Mouse (Mus musculus) c-Kit-negative CD71-positive TER-119-positive erythroid progenitor cells, embryonic 14.5 days (primary cell): ENCODE data around the gene Polr2f.
A peak's percentile ranks its signal among the peaks of the same experiment; 100 is the strongest.

Experiments used
- DNase-seq: peaks from one replicate; pipeline ENCODE4 v3.0.0-alpha.2; 2013; ENCODE audit warnings: low read depth, low spot score

Polr2f gene

GRCm38 (mm10) chr15:79140866-79141565 lies at the start of gene Polr2f, which contains the start of gene 1700088E04Rik:
Gene Polr2f, plus strand, starts transcription at chr15:79141009.
Gene 1700088E04Rik, minus strand, starts transcription at chr15:79141253.
- peak; percentile 94 for DNase-seq

DNA sequence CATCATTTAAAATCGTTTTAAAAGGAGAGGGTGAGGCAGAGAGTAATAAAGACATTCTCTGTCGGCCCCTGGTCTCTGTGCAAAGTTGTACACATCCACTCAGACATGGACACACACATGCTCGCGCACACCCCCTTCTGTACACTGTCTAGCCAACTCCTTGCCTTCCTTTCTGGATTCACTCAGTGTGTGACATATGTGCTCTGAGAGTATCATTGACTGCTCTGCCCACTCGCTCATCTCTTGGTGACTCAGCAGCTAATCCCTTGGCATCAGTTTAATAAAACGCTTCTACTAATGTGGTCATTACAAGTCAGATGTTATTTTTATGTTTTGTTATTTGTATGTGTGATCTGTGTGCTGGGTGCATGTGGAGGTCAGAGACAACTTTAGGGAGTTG lies 48.5 kb upstream of the Polr2f start:
- DNase-seq, result no peak

- no peak for DNase-seq
Measured at GRCm38 (mm10) chr15:79093083-79093839, 47.5 kb upstream of the Polr2f start.

- no peak for DNase-seq
Measured at GRCm38 (mm10) chr15:79095483-79095882, 45.3 kb upstream of the Polr2f start.

- no peak for DNase-seq
Measured at GRCm38 (mm10) chr15:79096556-79096955, 44.3 kb upstream of the Polr2f start.

GRCm38 (mm10) chr15:79097135-79097534 lies 43.7 kb upstream of the Polr2f start:
- no peak for DNase-seq

- no peak for DNase-seq
Measured at GRCm38 (mm10) chr15:79097611-79098025, 43.2 kb upstream of the Polr2f start.

- no peak for DNase-seq
Measured at GRCm38 (mm10) chr15:79098220-79098619, 42.6 kb upstream of the Polr2f start.

- no peak for DNase-seq
Measured at GRCm38 (mm10) chr15:79098868-79099267, 41.9 kb upstream of the Polr2f start.

- no peak for DNase-seq
Measured at GRCm38 (mm10) chr15:79099456-79099855, 41.4 kb upstream of the Polr2f start.

DNA sequence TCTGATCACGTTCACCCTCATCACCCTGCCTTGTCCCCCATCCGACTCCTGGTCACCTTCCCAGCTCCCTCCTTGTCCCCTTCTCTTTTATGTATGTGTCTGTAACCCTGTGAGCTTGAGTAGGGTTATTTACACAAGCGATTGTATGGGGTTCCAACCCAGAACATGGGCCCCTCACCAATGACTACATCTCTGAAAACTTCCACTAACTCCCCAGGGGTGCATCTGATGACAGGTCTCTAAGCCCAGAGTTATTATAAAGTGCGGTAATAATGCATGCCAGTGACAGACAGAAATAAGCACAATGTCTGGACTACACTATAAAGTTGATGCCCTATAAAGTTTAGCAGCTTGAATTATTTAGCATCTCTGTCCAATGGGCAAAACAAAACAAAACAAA lies 40.4 kb upstream of the Polr2f start:
- DNase-seq, result no peak

- no peak for DNase-seq
Measured at GRCm38 (mm10) chr15:79101531-79101930, 39.3 kb upstream of the Polr2f start.

GRCm38 (mm10) chr15:79103264-79103663 lies 37.5 kb upstream of the Polr2f start:
- DNase-seq, result no peak

- DNase-seq, result no peak
Measured at GRCm38 (mm10) chr15:79105804-79106203, 35.0 kb upstream of the Polr2f start.

DNA sequence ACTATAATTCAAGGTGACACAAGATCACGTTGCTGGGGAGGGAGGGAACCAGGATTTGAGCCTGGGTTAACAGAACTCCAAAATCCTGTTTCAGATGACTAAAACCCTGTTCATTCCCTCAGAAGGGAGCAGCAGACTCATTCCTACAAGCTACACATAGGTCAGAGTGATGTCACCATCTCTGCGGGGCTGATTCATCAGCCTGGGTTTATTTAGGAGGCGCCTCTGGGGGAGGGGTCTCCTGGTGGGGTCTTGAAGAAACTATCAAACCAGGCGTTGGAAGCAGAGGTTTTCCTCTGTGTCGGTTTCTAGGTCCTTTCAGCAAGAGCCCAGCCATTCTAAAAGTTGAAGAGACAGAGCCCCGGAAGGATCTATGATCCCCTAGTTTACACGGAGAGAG lies 32.8 kb upstream of the Polr2f start:
- DNase-seq, result no peak

DNA sequence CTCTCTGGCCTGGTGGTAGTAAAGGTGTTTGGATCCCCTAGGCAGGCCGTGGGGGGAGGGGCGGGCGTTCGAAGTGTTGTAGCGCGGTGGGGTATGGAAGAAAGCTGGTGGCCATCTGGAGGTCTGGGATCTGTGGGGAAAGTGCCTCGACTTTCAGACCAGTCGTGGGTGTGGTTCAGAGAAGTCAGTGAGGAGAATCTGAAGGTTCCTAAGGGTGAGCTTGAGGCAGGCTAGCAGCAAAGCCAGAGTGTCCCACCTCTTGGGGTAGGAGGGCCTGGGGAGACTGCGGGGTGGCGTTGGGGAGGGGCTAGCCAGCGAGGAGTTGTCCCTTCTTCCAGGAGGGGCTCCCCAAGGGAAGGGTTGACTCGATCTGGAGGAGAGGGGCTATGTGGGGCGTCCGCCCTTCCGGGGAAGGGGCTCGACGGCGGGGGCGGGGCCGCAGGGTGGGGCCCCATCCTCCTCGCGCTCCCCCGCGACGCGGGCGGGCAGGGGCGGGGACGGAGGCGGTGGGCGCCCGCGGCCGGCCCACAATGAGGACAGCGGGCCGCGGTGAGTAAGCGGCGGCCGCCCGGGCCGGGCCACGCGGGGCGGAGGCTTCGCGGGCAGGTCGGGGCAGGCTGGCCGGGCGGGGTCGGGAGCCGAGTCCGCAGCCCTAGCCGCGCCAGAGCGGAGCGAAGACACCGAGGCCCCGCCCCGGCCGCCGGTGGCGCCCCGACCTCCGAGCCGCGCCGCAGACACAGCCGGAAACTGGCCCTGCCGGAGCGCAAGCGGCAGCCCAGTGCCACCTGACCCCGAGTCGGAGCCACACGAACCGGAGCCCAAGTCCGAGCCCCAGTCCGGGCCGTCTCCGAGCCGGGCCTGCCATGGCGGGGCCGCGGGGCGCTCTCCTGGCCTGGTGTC lies 32.1 kb upstream of the Polr2f start, which contains the start of gene Micall1:
Micall1 (plus strand) TSS at position 478 of the 900 bp plus-strand sequence.
- DNase-seq, result no peak

DNA sequence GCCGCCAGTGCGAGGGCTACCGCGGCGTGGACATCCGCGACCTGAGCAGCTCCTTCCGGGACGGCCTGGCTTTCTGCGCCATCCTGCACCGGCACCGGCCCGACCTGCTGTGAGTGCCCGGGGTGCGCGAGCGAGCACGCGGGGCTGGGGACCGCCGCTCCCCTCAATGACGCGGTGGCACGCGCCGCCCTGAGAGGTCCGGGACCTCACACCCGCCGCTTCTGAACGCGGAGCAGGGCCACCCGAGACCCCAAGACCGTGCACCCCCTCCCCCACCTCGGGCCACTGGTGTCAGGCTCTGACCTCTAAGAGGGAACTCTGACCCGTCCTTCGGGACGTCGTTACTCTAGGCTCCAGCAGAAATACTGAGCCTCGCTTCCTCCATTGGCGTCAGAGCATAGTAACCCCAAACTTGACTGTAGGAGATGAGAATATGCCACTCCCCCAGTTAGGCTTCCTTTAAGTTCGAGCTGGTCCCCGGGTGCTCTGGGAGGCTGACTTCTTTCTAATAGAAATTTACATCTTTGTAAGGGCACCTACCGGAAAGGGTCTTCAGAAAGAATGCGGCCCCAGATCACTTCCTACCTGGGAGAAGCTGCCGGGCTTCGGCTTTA lies 31.4 kb upstream of the Polr2f start:
- DNase-seq, result no peak

DNA sequence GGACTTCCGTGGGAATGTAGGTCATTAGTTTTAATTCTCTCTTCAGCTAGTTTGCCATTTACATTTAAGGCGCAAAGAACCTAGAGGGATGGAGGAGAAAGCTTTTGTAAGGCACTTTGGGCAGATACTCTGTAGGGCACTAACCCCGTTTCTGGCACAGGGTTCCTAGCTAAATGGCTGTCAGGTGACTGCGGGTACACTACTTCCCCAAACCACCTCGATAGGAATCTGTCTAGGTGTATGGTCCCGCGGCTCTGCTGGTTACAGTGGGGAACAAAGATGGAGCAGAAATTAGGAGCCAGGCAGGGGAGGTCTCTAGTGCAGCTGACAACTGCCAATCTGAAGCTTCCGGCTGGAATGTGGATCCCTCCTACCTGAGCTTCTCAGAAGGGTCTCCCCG lies 30.8 kb upstream of the Polr2f start:
- DNase-seq, result no peak

DNA sequence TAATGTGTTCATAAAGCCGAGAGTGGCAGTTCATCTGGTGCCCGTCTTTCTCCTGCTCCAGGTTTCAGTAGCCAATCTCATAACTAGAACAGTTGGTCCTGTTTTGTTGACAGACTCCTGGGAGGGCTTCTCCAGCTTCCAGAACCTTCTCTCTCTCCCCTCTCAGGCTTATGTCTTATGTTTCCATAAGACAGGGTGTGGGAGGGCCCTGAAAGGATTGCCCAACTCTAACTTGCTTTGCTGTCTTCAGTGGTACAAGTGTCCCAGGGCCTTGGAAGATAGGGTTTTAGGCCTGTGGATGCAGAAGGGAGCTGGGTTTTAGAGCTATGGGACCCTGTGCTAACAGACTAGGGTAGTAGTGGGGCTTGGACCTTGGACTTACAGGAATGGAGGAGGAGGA lies 30.3 kb upstream of the Polr2f start:
- DNase-seq, result no peak

GRCm38 (mm10) chr15:79111774-79112173 lies 29.0 kb upstream of the Polr2f start:
- DNase-seq, result no peak

- DNase-seq, result no peak
Measured at GRCm38 (mm10) chr15:79115276-79115675, 25.5 kb upstream of the Polr2f start.
